Mouse (Mus musculus) right cerebral cortex, postnatal 14 days (tissue): ENCODE results near the gene E2f2.

Experiments used
- DNase-seq: peaks from one replicate; pipeline ENCODE4 v3.0.0; 2022

E2f2 gene

GRCm38 (mm10) chr4:136177244-136177611 lies 5.0 kb downstream of the E2f2 start:
- DNase-seq = no peak

- no peak for DNase-seq
These were observed 5.6 kb downstream of the E2f2 start for GRCm38 (mm10) chr4:136177612-136178474.

GRCm38 (mm10) chr4:136178475-136178921 lies 6.3 kb downstream of the E2f2 start:
- DNase-seq = no peak

GRCm38 (mm10) chr4:136179456-136179855 lies 7.3 kb downstream of the E2f2 start:
- DNase-seq = no peak

- peak; percentile 81 for DNase-seq
These were observed 7.8 kb downstream of the E2f2 start for GRCm38 (mm10) chr4:136179998-136180397.

- peak; percentile 63 for DNase-seq
These were observed 8.5 kb downstream of the E2f2 start for GRCm38 (mm10) chr4:136180408-136181330.

- no peak for DNase-seq
These were observed 9.2 kb downstream of the E2f2 start for GRCm38 (mm10) chr4:136181367-136181766.

- peak; percentile 54 for DNase-seq
These were observed 13.2 kb downstream of the E2f2 start for GRCm38 (mm10) chr4:136185375-136185774.

- no peak for DNase-seq
These were observed 14.1 kb downstream of the E2f2 start for GRCm38 (mm10) chr4:136186315-136186714.

GRCm38 (mm10) chr4:136186739-136187472 lies 14.7 kb downstream of the E2f2 start:
- no peak for DNase-seq

- no peak for DNase-seq
These were observed 17.0 kb downstream of the E2f2 start for GRCm38 (mm10) chr4:136188973-136189737.

- no peak for DNase-seq
These were observed 17.7 kb downstream of the E2f2 start for GRCm38 (mm10) chr4:136189912-136190311.

- no peak for DNase-seq
These were observed 21.4 kb downstream of the E2f2 start for GRCm38 (mm10) chr4:136193571-136193970.

GRCm38 (mm10) chr4:136195029-136195428 lies 22.8 kb downstream of the E2f2 start:
- DNase-seq = no peak

- DNase-seq = no peak
These were observed 23.4 kb downstream of the E2f2 start for GRCm38 (mm10) chr4:136195629-136196028.

- no peak for DNase-seq
These were observed 24.0 kb downstream of the E2f2 start for GRCm38 (mm10) chr4:136196201-136196600.

- no peak for DNase-seq
These were observed 26.7 kb downstream of the E2f2 start for GRCm38 (mm10) chr4:136198846-136199245.

- peak; percentile 29 for DNase-seq
These were observed 27.5 kb downstream of the E2f2 start for GRCm38 (mm10) chr4:136199562-136200292.

- peak; percentile 77 for DNase-seq
These were observed 30.3 kb downstream of the E2f2 start for GRCm38 (mm10) chr4:136202509-136202908.

- no peak for DNase-seq
These were observed 32.6 kb downstream of the E2f2 start for GRCm38 (mm10) chr4:136204775-136205174.
